Mouse (Mus musculus) splenic B cell, adult 2 months (primary cell): ENCODE measurements at regions not wholly inside any gene's neighbourhood (a gene's known extent, or its start where the extent isn't known, plus 50 kb on each side); places are given as distances from the start of the nearest gene placed in this dataset.

Experiments used
- DNase-seq: peaks from one replicate; pipeline ENCODE4 v3.0.0-alpha.2; 2011; ENCODE audit warnings: low read depth, low spot score
- H3K27me3 ChIP-seq: 2 replicates; pipeline ENCODE4 v1.6.1; 2012; ENCODE audit warnings: mild to moderate bottlenecking, low read length, moderate library complexity, mixed read lengths; ENCODE audit not compliant: control insufficient read depth, poor library complexity, insufficient read depth, severe bottlenecking
- H3K36me3 ChIP-seq: 2 replicates; pipeline ENCODE4 v1.6.1; 2012; ENCODE audit warnings: mild to moderate bottlenecking, low read length, moderate library complexity, mixed read lengths; ENCODE audit not compliant: control insufficient read depth, poor library complexity, insufficient read depth, severe bottlenecking

DNA sequence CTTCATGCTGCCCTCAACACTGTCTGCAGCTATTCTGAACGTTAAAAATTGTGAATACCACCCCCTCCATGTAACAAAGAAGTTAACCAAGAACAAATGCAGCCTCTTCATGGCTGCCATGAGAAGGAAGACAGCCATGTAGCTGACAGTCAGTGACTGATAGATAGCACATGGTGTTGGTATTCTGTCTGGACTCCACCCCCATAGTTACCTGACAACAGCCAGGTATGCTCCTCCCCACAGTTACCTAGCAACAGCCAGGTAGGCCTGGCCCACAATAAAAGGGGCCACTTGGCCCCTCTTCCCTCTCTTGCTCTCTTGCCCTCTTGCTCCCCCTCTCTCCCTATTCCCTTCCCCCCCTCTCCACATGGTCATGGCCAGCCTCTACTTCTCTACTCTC, 107.1 kb upstream of the Ifne start:
- Histone ChIP-seq H3K36me3 (no peaks in the 10 kb centered on the region), H3K27me3 (no peaks in the 10 kb centered on the region)
- DNase-seq, result no peak

GRCm38 (mm10) chr4:88982457-88982856, 102.5 kb upstream of the Ifne start:
- H3K27me3 ChIP-seq, result no peaks in the 10 kb centered on the region
- H3K36me3 ChIP-seq, result no peaks in the 10 kb centered on the region
- no peak for DNase-seq

- Histone ChIP-seq H3K36me3 (no peaks in the 10 kb centered on the region), H3K27me3 (no peaks in the 10 kb centered on the region)
- no peak for DNase-seq
These were observed 97.3 kb upstream of the Ifne start for GRCm38 (mm10) chr4:88977099-88977888.

DNA sequence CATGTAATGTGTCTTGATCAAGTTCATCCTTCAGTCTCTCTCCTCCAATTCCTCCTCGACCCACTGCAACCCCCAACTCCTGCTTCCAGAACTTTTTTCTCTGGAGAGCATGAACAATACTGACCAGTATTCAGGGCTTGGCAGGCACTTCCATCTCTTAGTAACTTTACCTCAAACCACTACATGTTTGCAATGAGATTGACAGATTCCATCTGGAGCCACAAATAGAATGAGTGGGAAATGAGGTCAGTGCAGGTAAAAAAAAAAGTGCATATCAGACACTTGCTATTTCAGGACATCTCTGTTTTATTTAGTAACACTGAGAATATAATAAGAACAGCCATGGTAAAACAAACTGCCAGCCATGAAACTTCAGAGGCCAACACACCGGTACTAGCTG, 94.5 kb upstream of the Ifne start:
- DNase-seq, result no peak
- H3K36me3 ChIP-seq, result no peaks in the 10 kb centered on the region
- no peaks in the 10 kb centered on the region for H3K27me3 ChIP-seq

- DNase-seq, result no peak
- Histone ChIP-seq H3K27me3 (no peaks in the 10 kb centered on the region), H3K36me3 (no peaks in the 10 kb centered on the region)
These were observed 89.3 kb upstream of the Ifne start for GRCm38 (mm10) chr4:88969134-88969841.

GRCm38 (mm10) chr4:88959621-88960020, 79.6 kb upstream of the Ifne start:
- no peaks in the 10 kb centered on the region for H3K36me3 ChIP-seq
- no peaks in the 10 kb centered on the region for H3K27me3 ChIP-seq
- no peak for DNase-seq

DNA sequence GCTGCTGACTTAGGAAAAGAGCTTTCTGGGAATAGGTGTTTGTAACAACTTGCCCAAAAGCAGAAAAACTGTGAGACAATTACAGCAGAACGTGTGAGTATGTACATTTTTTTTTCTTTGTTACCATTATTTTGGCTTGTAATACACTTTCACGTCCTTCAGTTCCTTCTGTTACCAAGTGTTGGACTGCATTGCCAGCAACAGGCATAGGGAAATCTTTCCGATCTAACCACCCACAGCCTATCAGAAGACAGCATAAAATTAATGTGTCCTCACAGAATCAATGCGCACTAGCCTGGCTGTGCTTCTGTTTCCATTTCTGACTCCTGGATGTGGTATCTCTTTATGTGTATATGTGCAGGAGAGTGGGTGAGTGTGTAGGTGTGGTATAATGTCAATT, 76.6 kb upstream of the Ifne start:
- no peak for DNase-seq
- Histone ChIP-seq H3K36me3 (no peaks in the 10 kb centered on the region), H3K27me3 (no peaks in the 10 kb centered on the region)

DNA sequence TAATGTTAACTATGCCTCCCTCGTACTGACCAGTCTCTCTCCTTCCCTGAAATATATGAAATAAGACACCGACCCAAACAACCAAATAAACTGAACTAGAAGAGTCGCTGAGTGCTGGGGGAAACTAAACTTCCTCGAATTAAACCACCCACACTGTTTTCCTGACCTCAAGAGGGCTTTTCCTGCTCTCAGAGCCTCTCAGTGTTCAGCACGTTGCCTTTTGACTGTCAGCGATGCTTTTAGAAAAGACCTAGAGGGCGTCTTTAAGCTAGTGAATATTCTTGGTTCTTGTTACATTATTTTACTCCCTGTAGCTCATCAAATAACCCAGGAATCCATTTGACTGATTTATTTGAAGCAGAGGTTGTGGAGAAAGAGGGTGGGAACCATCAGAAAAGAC, 76.2 kb upstream of the Ifne start:
- no peak for DNase-seq

DNA sequence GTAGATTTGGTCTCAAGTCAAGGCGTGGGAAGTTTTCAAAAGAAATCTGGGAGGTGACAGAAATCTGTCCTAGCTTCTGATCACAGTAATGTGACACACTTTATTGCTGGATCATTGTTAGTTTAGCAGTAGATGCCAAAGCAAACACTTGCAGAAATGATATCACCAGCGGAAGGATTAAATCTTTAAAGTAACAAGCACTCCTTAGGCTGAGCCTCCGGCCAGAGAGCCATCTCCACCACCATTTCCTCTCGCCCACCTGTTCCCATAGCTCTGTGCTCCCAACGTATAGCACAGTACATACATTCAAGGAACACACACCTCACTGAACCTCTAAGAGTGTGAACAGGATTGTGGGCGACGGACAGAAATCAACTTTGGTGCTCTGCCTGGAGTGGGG, 75.6 kb upstream of the Ifne start:
- DNase-seq, result no peak
- Histone ChIP-seq H3K36me3 (no peaks in the 10 kb centered on the region), H3K27me3 (no peaks in the 10 kb centered on the region)

More for the DNA sequence above, 76.2 kb upstream of the Ifne start:
- Histone ChIP-seq H3K36me3 (no peaks in the 10 kb centered on the region), H3K27me3 (no peaks in the 10 kb centered on the region)

DNA sequence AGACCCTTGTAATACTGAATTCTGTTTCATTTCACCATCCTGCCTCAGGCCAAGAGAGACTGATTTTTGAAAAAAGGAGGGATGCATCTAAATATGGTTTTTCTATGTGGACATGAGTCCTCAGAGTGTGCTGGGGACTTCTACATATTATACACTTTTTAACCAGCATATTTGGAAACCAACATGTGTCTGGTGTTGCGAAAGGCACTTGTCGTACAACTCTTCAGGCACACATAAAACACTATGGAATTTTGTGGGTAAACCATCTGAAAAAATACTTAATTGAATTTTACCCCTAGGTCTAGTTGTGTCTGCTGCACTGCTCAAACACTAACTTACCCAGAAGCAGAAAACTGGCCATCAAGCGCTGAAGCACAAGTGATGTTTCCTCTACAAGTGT, 74.0 kb upstream of the Ifne start:
- no peaks in the 10 kb centered on the region for H3K36me3 ChIP-seq
- no peaks in the 10 kb centered on the region for H3K27me3 ChIP-seq
- DNase-seq, result no peak

GRCm38 (mm10) chr4:88951034-88951336, 71.0 kb upstream of the Ifne start:
- DNase-seq, result no peak
- Histone ChIP-seq H3K36me3 (no peaks in the 10 kb centered on the region), H3K27me3 (no peaks in the 10 kb centered on the region)

DNA sequence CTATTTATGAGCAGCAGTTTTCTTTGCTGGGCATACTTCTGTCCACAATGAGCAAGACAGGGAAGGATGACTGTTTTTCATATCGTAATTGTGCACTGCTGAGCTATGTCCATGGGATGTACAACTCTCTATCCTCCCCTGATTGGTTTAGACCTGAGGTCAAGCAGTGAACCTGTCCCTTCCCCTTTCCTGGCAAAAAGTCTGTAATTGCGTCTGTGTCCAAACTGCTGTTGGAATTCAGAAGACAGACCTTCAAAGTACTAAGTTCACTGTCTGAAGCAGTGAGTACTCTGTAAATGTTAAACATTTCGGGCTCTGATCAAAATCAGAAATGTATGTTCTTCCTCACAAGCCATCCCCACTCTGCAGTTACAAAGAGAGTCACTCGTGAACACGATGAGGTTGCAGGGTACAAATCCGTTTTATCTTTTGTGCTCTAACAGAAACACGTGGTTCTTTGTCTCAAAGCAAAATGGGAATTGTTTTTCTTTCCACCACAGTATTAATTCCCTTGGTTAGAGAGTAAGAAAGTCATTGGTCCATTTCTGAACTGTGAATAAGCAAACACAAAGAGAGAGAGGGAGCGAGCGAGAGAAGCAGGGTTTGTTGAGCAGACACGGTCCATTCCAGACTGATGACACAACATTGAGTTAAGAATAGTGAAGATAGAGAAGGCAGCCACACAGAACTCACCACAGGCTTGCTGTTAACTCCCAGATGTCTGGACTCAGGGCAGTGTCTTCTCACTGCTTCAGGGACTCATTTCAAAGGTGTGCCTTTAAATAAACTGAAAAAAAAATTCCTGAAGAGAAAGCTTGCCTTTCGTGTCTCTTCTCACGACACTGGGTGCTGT, 70.4 kb upstream of the Ifne start:
- no peaks in the 10 kb centered on the region for H3K36me3 ChIP-seq
- no peak for DNase-seq

DNA sequence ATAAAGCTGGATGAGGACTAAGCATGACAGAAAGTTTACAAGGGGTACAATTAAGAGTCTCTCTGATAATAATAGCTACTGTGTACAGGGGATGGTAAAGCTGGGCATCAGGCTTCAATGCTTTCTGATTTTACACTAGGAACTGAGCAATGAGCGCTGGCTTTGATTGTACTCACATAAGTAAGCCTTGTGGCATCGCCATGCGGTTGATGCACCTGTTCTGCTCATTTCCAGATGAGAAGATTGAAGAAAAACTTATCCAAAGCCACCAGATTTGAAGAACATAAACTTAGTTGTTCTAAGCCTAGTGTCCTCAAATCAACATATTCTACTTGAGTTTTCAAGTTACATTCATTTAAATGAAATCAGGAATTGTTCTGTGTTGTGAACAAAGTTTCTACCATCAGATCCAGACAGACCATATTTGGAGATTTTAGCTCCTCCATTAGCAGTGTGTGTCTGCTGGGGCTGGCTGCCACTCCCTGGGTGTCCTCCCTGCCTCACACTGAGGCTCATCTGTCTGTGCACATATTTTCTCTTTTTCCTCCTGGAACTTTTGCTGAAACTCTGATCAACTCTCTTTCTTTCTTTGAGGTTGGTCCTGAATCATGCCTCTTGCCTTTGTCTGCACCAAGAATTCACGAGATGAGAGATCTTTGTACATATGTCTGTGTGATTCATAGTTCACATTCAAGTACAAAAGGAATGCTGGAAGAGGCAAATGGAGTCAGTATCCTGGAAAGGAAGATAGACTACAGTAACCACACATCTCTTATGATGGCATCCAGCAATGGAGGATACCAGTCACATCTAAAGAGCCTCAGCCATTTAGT, 68.2 kb upstream of the Ifne start:
- no peaks in the 10 kb centered on the region for H3K36me3 ChIP-seq
- no peaks in the 10 kb centered on the region for H3K27me3 ChIP-seq
- DNase-seq, result no peak

More for the DNA sequence above, 70.4 kb upstream of the Ifne start:
- no peaks in the 10 kb centered on the region for H3K27me3 ChIP-seq

GRCm38 (mm10) chr4:88941955-88942354, 62.0 kb upstream of the Ifne start:
- Histone ChIP-seq H3K36me3 (no peaks in the 10 kb centered on the region), H3K27me3 (no peaks in the 10 kb centered on the region)
- DNase-seq, result no peak
